Mouse (Mus musculus) central nervous system, embryonic 18 days (tissue): ENCODE data around the gene Ybx2. TPM values are rescaled to one million over a fixed set of nuclear protein-coding genes. Genes with fewer than 3 reads are reported as not detected.

Experiments used
- polyA plus RNA-seq: library from polyadenylated mRNA; depleted of rRNA; stranded (reverse); fragments of >200 nt; gene quantifications from 2 replicates; pipeline ENCODE4 v1.2.3, GENCODE M21; 2012; rRNA removed

The Ybx2 gene
- polyA plus RNA-seq = 48.3 and 53.7 TPM in 2 replicates

GRCm38 (mm10) chr11:69935137-69935879 is at the start of gene Ybx2:
Gene Ybx2 (plus strand): TSS chr11:69935796.

GRCm38 (mm10) chr11:69895291-69895690 is 40.3 kb upstream of the Ybx2 start, which contains the start of gene Acap1:
Gene Acap1 (minus strand): TSS chr11:69895539.

GRCm38 (mm10) chr11:69900471-69901405 is 34.9 kb upstream of the Ybx2 start, which contains the start of the genes 2810408A11Rik and Neurl4:
Gene 2810408A11Rik (minus strand): TSS chr11:69900987.
Gene Neurl4 (plus strand): TSS chr11:69901072.

GRCm38 (mm10) chr11:69913554-69914371 is 21.8 kb upstream of the Ybx2 start, which contains the start of gene Gps2:
Gene Gps2 (plus strand): TSS chr11:69913888.

GRCm38 (mm10) chr11:69921114-69922011 is 14.2 kb upstream of the Ybx2 start, which contains the start of gene Eif5a:
Gene Eif5a (minus strand): TSS chr11:69921958.

GRCm38 (mm10) chr11:69948066-69948762 is 12.6 kb downstream of the Ybx2 start, which contains the start of gene Slc2a4:
Gene Slc2a4 (minus strand): TSS chr11:69948188.

GRCm38 (mm10) chr11:69964650-69965270 is 29.2 kb downstream of the Ybx2 start, which contains the start of gene Cldn7:
Gene Cldn7 (plus strand): TSS chr11:69964779.

GRCm38 (mm10) chr11:69981141-69981762 is 45.7 kb downstream of the Ybx2 start, which contains the start of gene Ctdnep1:
Gene Ctdnep1 (plus strand): TSS chr11:69981156.

GRCm38 (mm10) chr11:69982225-69982624 is 46.6 kb downstream of the Ybx2 start, which contains the start of gene Elp5:
Gene Elp5 (minus strand): TSS chr11:69982517.

Other genes with a start within 250 kb of the Ybx2 start
- gene Tnfsf12, start 239.9 kb upstream of the Ybx2 start, polyA plus RNA-seq = 7.0 and 7.1 TPM in 2 replicates
- 1.2 and 1.5 TPM in 2 replicates for gene Tnfsfm13, start 239.7 kb upstream of the Ybx2 start, polyA plus RNA-seq
- 20.4 and 20.9 TPM in 2 replicates for gene Polr2a, start 177.2 kb upstream of the Ybx2 start, polyA plus RNA-seq
- gene Slc35g3, start 173.8 kb upstream of the Ybx2 start, polyA plus RNA-seq = 0.12 and 0.20 TPM in 2 replicates
- 15.8 and 16.1 TPM in 2 replicates for gene Zbtb4, start 169.9 kb upstream of the Ybx2 start, polyA plus RNA-seq
- gene Chrnb1, start 139.9 kb upstream of the Ybx2 start, polyA plus RNA-seq = 1.6 and 5.2 TPM in 2 replicates
- gene Fgf11, start 133.9 kb upstream of the Ybx2 start, polyA plus RNA-seq = 23.7 and 27.4 TPM in 2 replicates
- 0.13 and 0.25 TPM in 2 replicates for gene Tmem102, start 130.2 kb upstream of the Ybx2 start, polyA plus RNA-seq
- gene Gm39566, start 120.5 kb upstream of the Ybx2 start, polyA plus RNA-seq = not detected in 2 replicates
- not detected in 2 replicates for gene Spem2, start 117.3 kb upstream of the Ybx2 start, polyA plus RNA-seq
- 1.3 and 1.5 TPM in 2 replicates for gene Spem1, start 113.6 kb upstream of the Ybx2 start, polyA plus RNA-seq
- 90.2 and 112 TPM in 2 replicates for gene Nlgn2, start 98.0 kb upstream of the Ybx2 start, polyA plus RNA-seq
- gene Tmem256, start 97.3 kb upstream of the Ybx2 start, polyA plus RNA-seq = 232 and 256 TPM in 2 replicates
- 73.6 and 80.2 TPM in 2 replicates for gene Plscr3, start 89.4 kb upstream of the Ybx2 start, polyA plus RNA-seq
- gene Tnk1, start 77.1 kb upstream of the Ybx2 start, polyA plus RNA-seq = 0.04 and 0.18 TPM in 2 replicates
- gene Tmem95, start 57.8 kb upstream of the Ybx2 start, polyA plus RNA-seq = not detected in 2 replicates
- gene Kctd11, start 54.4 kb upstream of the Ybx2 start, polyA plus RNA-seq = 1.2 TPM in 2 replicates
- 0.61 and 0.68 TPM in 2 replicates for gene Acap1, start 40.3 kb upstream of the Ybx2 start, polyA plus RNA-seq
- gene 2810408A11Rik, start 34.8 kb upstream of the Ybx2 start, polyA plus RNA-seq = 5.3 and 5.6 TPM in 2 replicates
- gene Neurl4, start 34.7 kb upstream of the Ybx2 start, polyA plus RNA-seq = 111 and 113 TPM in 2 replicates
- gene Gps2, start 21.9 kb upstream of the Ybx2 start, polyA plus RNA-seq = 60.8 and 63.8 TPM in 2 replicates
- gene Eif5a, start 13.8 kb upstream of the Ybx2 start, polyA plus RNA-seq = 777 and 816 TPM in 2 replicates
- 3.7 and 4.9 TPM in 2 replicates for gene Slc2a4, start 12.4 kb downstream of the Ybx2 start, polyA plus RNA-seq
- 0.21 and 2.5 TPM in 2 replicates for gene Cldn7, start 29.0 kb downstream of the Ybx2 start, polyA plus RNA-seq
- gene Ctdnep1, start 45.4 kb downstream of the Ybx2 start, polyA plus RNA-seq = 93.3 and 102 TPM in 2 replicates
- gene Elp5, start 46.7 kb downstream of the Ybx2 start, polyA plus RNA-seq = 151 and 159 TPM in 2 replicates
- gene Gabarap, start 55.3 kb downstream of the Ybx2 start, polyA plus RNA-seq = 412 and 425 TPM in 2 replicates
- gene Phf23, start 60.0 kb downstream of the Ybx2 start, polyA plus RNA-seq = 41.8 and 47.6 TPM in 2 replicates
- 26.9 and 34.5 TPM in 2 replicates for gene Dvl2, start 64.8 kb downstream of the Ybx2 start, polyA plus RNA-seq
- gene Acadvl, start 79.6 kb downstream of the Ybx2 start, polyA plus RNA-seq = 46.1 and 54.7 TPM in 2 replicates
- 242 and 275 TPM in 2 replicates for gene Dlg4, start 81.1 kb downstream of the Ybx2 start, polyA plus RNA-seq
- gene Asgr1, start 118.3 kb downstream of the Ybx2 start, polyA plus RNA-seq = 3.4 and 3.5 TPM in 2 replicates
- gene Asgr2, start 156.8 kb downstream of the Ybx2 start, polyA plus RNA-seq = 0.28 and 0.35 TPM in 2 replicates
- gene Mgl2, start 194.5 kb downstream of the Ybx2 start, polyA plus RNA-seq = 0.74 and 0.91 TPM in 2 replicates
- gene Clec10a, start 220.4 kb downstream of the Ybx2 start, polyA plus RNA-seq = 0.93 and 1.1 TPM in 2 replicates